Mouse (Mus musculus): ENCODE data around the gene Cdc42ep2. TPM values are rescaled to one million over a fixed set of nuclear protein-coding genes. Genes with fewer than 3 reads are reported as not detected.
A peak's percentile ranks its signal among the peaks of the same experiment; 100 is the strongest.

The Cdc42ep2 gene
- 12.4 and 12.6 TPM in 2 replicates for polyA plus RNA-seq (2015; fragmentation: Nextera tagmentation; extraction: Ambion mirVana)

DNA sequence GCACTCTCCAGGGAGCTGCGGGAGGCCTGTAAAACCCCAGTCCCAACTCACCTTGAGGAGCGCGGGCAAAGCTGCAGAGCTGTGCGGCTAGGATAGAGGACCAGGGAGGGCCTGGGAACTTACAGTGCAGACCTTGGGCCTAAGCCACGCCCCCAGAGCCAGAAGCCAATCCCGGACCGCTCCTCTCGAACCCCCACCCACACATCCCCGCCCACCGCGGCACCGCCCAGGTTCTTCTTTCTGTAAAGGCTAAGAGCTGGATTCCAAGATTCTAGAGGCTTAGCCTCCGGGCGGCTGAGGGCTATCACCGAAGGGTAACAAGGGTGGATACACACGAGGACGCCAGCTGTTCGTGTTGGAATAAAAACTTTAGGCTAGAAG lies at the start of gene Cdc42ep2:
Gene Cdc42ep2, minus strand, starts transcription at position 104 of the 381 bp plus-strand sequence.
- Histone ChIP-seq H3K4me1 (ENCODE audit: control insufficient read depth, insufficient read depth, low read length) (peaks cover 27% of the 10 kb centered on the region), H3K27me3 (ENCODE audit: control insufficient read depth, insufficient read depth, low read length) (no peaks in the 10 kb centered on the region), H3K4me2 (ENCODE audit: low read depth, low read length) (peak within 1 kb of the TSS; percentile 98), H3K4me3 (ENCODE audit: low read length) (peak within 1 kb of the TSS; percentile 86), H3K27ac (ENCODE audit: low read length) (peak within 1 kb of the TSS; percentile 97), H3K9me3 (replicated peaks; ENCODE audit: control insufficient read depth, low read length) (no peaks in the 10 kb centered on the region), H3K36me3 (ENCODE audit: control insufficient read depth, insufficient read depth) (no peaks in the 10 kb centered on the region), H3K9ac (ENCODE audit: low read length) (peak within 1 kb of the TSS; percentile 89)
- WGBS: under 1% methylated on average over 18 of the region's 18 CpGs
- peak; percentile 93 for ATAC-seq (replicated peaks; ENCODE audit: extremely low read depth, insufficient read depth, low FRiP score)

- Histone ChIP-seq H3K4me1 (ENCODE audit: control insufficient read depth, insufficient read depth, low read length) (peaks cover 11% of the 10 kb centered on the region), H3K9me3 (replicated peaks; ENCODE audit: control insufficient read depth, low read length) (no peaks in the 10 kb centered on the region), H3K36me3 (ENCODE audit: control insufficient read depth, insufficient read depth) (no peaks in the 10 kb centered on the region), H3K4me2 (ENCODE audit: low read depth, low read length) (no peak overlapping the region), H3K4me3 (ENCODE audit: low read length) (no peak overlapping the region), H3K27ac (ENCODE audit: low read length) (no peak overlapping the region), H3K9ac (ENCODE audit: low read length) (no peak overlapping the region), H3K27me3 (ENCODE audit: control insufficient read depth, insufficient read depth, low read length) (no peaks in the 10 kb centered on the region)
- ATAC-seq (replicated peaks; ENCODE audit: extremely low read depth, insufficient read depth, low FRiP score): no peak
- 73% methylated on average over 10 of the region's 10 CpGs for WGBS
Observed at GRCm38 (mm10) chr19:5967664-5968063, 43.0 kb upstream of the Cdc42ep2 start.

- no peak for ATAC-seq (replicated peaks; ENCODE audit: extremely low read depth, insufficient read depth, low FRiP score)
- Histone ChIP-seq H3K4me2 (ENCODE audit: low read depth, low read length) (no peak overlapping the region), H3K9ac (ENCODE audit: low read length) (peak overlapping the region; percentile 38; the same call in 1 of the 2 replicates), H3K4me1 (ENCODE audit: control insufficient read depth, insufficient read depth, low read length) (peaks cover 17% of the 10 kb centered on the region), H3K9me3 (replicated peaks; ENCODE audit: control insufficient read depth, low read length) (no peaks in the 10 kb centered on the region), H3K4me3 (ENCODE audit: low read length) (no peak overlapping the region), H3K36me3 (ENCODE audit: control insufficient read depth, insufficient read depth) (no peaks in the 10 kb centered on the region), H3K27me3 (ENCODE audit: control insufficient read depth, insufficient read depth, low read length) (no peaks in the 10 kb centered on the region), H3K27ac (ENCODE audit: low read length) (no peak overlapping the region)
- WGBS: 32% methylated on average over 6 of the region's 6 CpGs
Observed at GRCm38 (mm10) chr19:5966786-5967185, 42.2 kb upstream of the Cdc42ep2 start.

DNA sequence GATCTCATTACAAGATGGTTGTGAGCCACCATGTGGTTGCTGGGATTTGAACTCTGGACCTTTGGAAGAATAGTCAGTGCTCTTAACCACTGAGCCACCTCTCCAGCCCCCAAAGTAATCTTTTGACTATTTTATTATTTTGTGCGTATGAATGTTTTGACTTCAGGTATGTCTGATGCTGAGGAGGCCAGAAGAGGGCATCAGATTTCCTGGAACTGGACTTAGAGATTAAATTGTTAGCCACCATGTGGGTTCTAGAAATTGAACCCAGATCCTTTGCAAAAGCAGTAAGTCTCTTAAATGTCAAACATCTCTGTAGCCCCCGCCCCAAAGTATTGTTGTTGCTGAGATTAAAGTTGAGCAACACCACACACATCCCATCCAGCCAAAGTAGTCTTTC lies 41.3 kb upstream of the Cdc42ep2 start:
- H3K4me1 ChIP-seq (ENCODE audit: control insufficient read depth, insufficient read depth, low read length): peaks cover 17% of the 10 kb centered on the region
- ATAC-seq (replicated peaks; ENCODE audit: extremely low read depth, insufficient read depth, low FRiP score): no peak
- WGBS: 86% methylated on average over 2 of the region's 2 CpGs
- no peak overlapping the region for H3K4me2 ChIP-seq (ENCODE audit: low read depth, low read length)
- no peak overlapping the region for H3K27ac ChIP-seq (ENCODE audit: low read length)
- no peaks in the 10 kb centered on the region for H3K36me3 ChIP-seq (ENCODE audit: control insufficient read depth, insufficient read depth)
- no peak overlapping the region for H3K4me3 ChIP-seq (ENCODE audit: low read length)
- H3K27me3 ChIP-seq (ENCODE audit: control insufficient read depth, insufficient read depth, low read length): no peaks in the 10 kb centered on the region
- H3K9ac ChIP-seq (ENCODE audit: low read length): no peak overlapping the region
- no peaks in the 10 kb centered on the region for H3K9me3 ChIP-seq (replicated peaks; ENCODE audit: control insufficient read depth, low read length)

- Histone ChIP-seq H3K4me1 (ENCODE audit: control insufficient read depth, insufficient read depth, low read length) (peaks cover 17% of the 10 kb centered on the region), H3K36me3 (ENCODE audit: control insufficient read depth, insufficient read depth) (no peaks in the 10 kb centered on the region), H3K9me3 (replicated peaks; ENCODE audit: control insufficient read depth, low read length) (no peaks in the 10 kb centered on the region), H3K27ac (ENCODE audit: low read length) (no peak overlapping the region), H3K4me2 (ENCODE audit: low read depth, low read length) (no peak overlapping the region), H3K9ac (ENCODE audit: low read length) (no peak overlapping the region), H3K4me3 (ENCODE audit: low read length) (no peak overlapping the region), H3K27me3 (ENCODE audit: control insufficient read depth, insufficient read depth, low read length) (no peaks in the 10 kb centered on the region)
- 4% methylated on average over 4 of the region's 4 CpGs for WGBS
- no peak for ATAC-seq (replicated peaks; ENCODE audit: extremely low read depth, insufficient read depth, low FRiP score)
Observed at GRCm38 (mm10) chr19:5965280-5965679, 40.7 kb upstream of the Cdc42ep2 start.

- 81% methylated on average over 2 of the region's 2 CpGs for WGBS
- ATAC-seq (replicated peaks; ENCODE audit: extremely low read depth, insufficient read depth, low FRiP score): no peak
- no peak overlapping the region; the same call in 1 of the 2 replicates for H3K4me3 ChIP-seq (ENCODE audit: low read length)
- H3K9me3 ChIP-seq (replicated peaks; ENCODE audit: control insufficient read depth, low read length): no peaks in the 10 kb centered on the region
- no peak overlapping the region for H3K27ac ChIP-seq (ENCODE audit: low read length)
- no peaks in the 10 kb centered on the region for H3K36me3 ChIP-seq (ENCODE audit: control insufficient read depth, insufficient read depth)
- H3K27me3 ChIP-seq (ENCODE audit: control insufficient read depth, insufficient read depth, low read length): no peaks in the 10 kb centered on the region
- peaks cover 17% of the 10 kb centered on the region for H3K4me1 ChIP-seq (ENCODE audit: control insufficient read depth, insufficient read depth, low read length)
- peak overlapping the region; percentile 85 for H3K4me2 ChIP-seq (ENCODE audit: low read depth, low read length)
- no peak overlapping the region; the same call in 1 of the 2 replicates for H3K9ac ChIP-seq (ENCODE audit: low read length)
Observed at GRCm38 (mm10) chr19:5964804-5965203, 40.2 kb upstream of the Cdc42ep2 start.

GRCm38 (mm10) chr19:5963883-5964562 lies 39.4 kb upstream of the Cdc42ep2 start, which contains the start of gene Pola2:
Gene Pola2 (minus strand): TSS chr19:5964202.
- H3K36me3 ChIP-seq (ENCODE audit: control insufficient read depth, insufficient read depth): peaks cover 4% of the 10 kb centered on the region; the same call in 1 of the 2 replicates
- under 1% methylated on average over 50 of the region's 50 CpGs for WGBS
- peak; percentile 88 for ATAC-seq (replicated peaks; ENCODE audit: extremely low read depth, insufficient read depth, low FRiP score)
- peaks cover 17% of the 10 kb centered on the region for H3K4me1 ChIP-seq (ENCODE audit: control insufficient read depth, insufficient read depth, low read length)
- H3K27ac ChIP-seq (ENCODE audit: low read length): peak within 1 kb of the TSS; percentile 56
- H3K4me3 ChIP-seq (ENCODE audit: low read length): peak within 1 kb of the TSS; percentile 81
- H3K9me3 ChIP-seq (replicated peaks; ENCODE audit: control insufficient read depth, low read length): no peaks in the 10 kb centered on the region
- H3K27me3 ChIP-seq (ENCODE audit: control insufficient read depth, insufficient read depth, low read length): no peaks in the 10 kb centered on the region
- H3K9ac ChIP-seq (ENCODE audit: low read length): peak within 1 kb of the TSS; percentile 86
- peak within 1 kb of the TSS; percentile 85 for H3K4me2 ChIP-seq (ENCODE audit: low read depth, low read length)

GRCm38 (mm10) chr19:5962651-5963050 lies 38.0 kb upstream of the Cdc42ep2 start:
- H3K4me2 ChIP-seq (ENCODE audit: low read depth, low read length): peak overlapping the region; percentile 85
- peak overlapping the region; percentile 52; the same call in 1 of the 2 replicates for H3K9ac ChIP-seq (ENCODE audit: low read length)
- no peak overlapping the region for H3K27ac ChIP-seq (ENCODE audit: low read length)
- no peaks in the 10 kb centered on the region for H3K9me3 ChIP-seq (replicated peaks; ENCODE audit: control insufficient read depth, low read length)
- H3K4me3 ChIP-seq (ENCODE audit: low read length): peak overlapping the region; percentile 81
- H3K4me1 ChIP-seq (ENCODE audit: control insufficient read depth, insufficient read depth, low read length): peaks cover 17% of the 10 kb centered on the region
- peaks cover 10% of the 10 kb centered on the region; the same call in 1 of the 2 replicates for H3K36me3 ChIP-seq (ENCODE audit: control insufficient read depth, insufficient read depth)
- no peaks in the 10 kb centered on the region for H3K27me3 ChIP-seq (ENCODE audit: control insufficient read depth, insufficient read depth, low read length)
- WGBS: 29% methylated on average over 1 of the region's 1 CpGs
- no peak for ATAC-seq (replicated peaks; ENCODE audit: extremely low read depth, insufficient read depth, low FRiP score)

- H3K27ac ChIP-seq (ENCODE audit: low read length): no peak overlapping the region
- H3K4me2 ChIP-seq (ENCODE audit: low read depth, low read length): no peak overlapping the region
- H3K27me3 ChIP-seq (ENCODE audit: control insufficient read depth, insufficient read depth, low read length): no peaks in the 10 kb centered on the region
- no peak overlapping the region for H3K4me3 ChIP-seq (ENCODE audit: low read length)
- H3K9ac ChIP-seq (ENCODE audit: low read length): no peak overlapping the region
- no peak for ATAC-seq (replicated peaks; ENCODE audit: extremely low read depth, insufficient read depth, low FRiP score)
- H3K36me3 ChIP-seq (ENCODE audit: control insufficient read depth, insufficient read depth): peaks cover 10% of the 10 kb centered on the region; the same call in 1 of the 2 replicates
- H3K4me1 ChIP-seq (ENCODE audit: control insufficient read depth, insufficient read depth, low read length): peaks cover 26% of the 10 kb centered on the region
- 89% methylated on average over 5 of the region's 5 CpGs for WGBS
- H3K9me3 ChIP-seq (replicated peaks; ENCODE audit: control insufficient read depth, low read length): no peaks in the 10 kb centered on the region
Observed at GRCm38 (mm10) chr19:5957371-5957770, 32.8 kb upstream of the Cdc42ep2 start.
